19 mouse cellular contexts compared by ENCODE assay signal in genomic region chr10:119038991-119039390, GRCm38 (mm10).
DNase-seq lines count a peak whose midpoint lies in the region; ATAC-seq and TF ChIP-seq lines count a peak whose summit lies in the region.
"Had no signal": no experiment of that assay in that cellular context is flagged by ENCODE, and none has a peak within 500 bp of the region (broad histone marks: within the 10 kb centered on the region; RNA-seq: fewer than 3 reads in every experiment).

No protein-coding gene starts in this region.

- H3K4me1 ChIP-seq in midbrain, embryonic 10.5 days: peaks cover 20% of the 10 kb centered on the region
- 0 out of 2 replicates have a peak, but pooled peaks cover 5% of the 10 kb centered on the region for H3K4me1 ChIP-seq in midbrain, embryonic 13.5 days (replicated peaks)
- H3K4me1 ChIP-seq: embryonic facial prominence, embryonic 13.5 days had no signal

- no peaks in the 10 kb centered on the region for H3K9me3 ChIP-seq in midbrain, embryonic 10.5 days (replicated peaks)
- H3K9me3 ChIP-seq in midbrain, embryonic 13.5 days: no peaks in the 10 kb centered on the region
- H3K9me3 ChIP-seq: embryonic facial prominence, embryonic 13.5 days; forebrain, embryonic 12.5 days; heart, embryonic 10.5 days had no signal

- H3K27ac ChIP-seq in midbrain, embryonic 10.5 days (replicated peaks): 0 out of 2 replicates have a peak overlapping the region, but pooled peaks have one; percentile 2
- H3K27ac ChIP-seq in midbrain, embryonic 13.5 days: no peak overlapping the region
- no peak overlapping the region for H3K27ac ChIP-seq in gastrocnemius, adult 2 months
- H3K27ac ChIP-seq: embryonic facial prominence, embryonic 13.5 days; forebrain, embryonic 12.5 days had no signal

- no peaks in the 10 kb centered on the region for H3K36me3 ChIP-seq in midbrain, embryonic 10.5 days
- H3K36me3 ChIP-seq in midbrain, embryonic 13.5 days: no peaks in the 10 kb centered on the region
- H3K36me3 ChIP-seq: embryonic facial prominence, embryonic 13.5 days; forebrain, embryonic 12.5 days; heart, embryonic 10.5 days had no signal

- H3K4me3 ChIP-seq in midbrain, embryonic 10.5 days: no peak overlapping the region
- H3K4me3 ChIP-seq in midbrain, embryonic 13.5 days (replicated peaks): no peak overlapping the region
- H3K4me3 ChIP-seq in gastrocnemius, adult 2 months: no peak overlapping the region
- H3K4me3 ChIP-seq: embryonic facial prominence, embryonic 13.5 days; forebrain, embryonic 12.5 days; heart, embryonic 10.5 days had no signal

- ATAC-seq in midbrain, embryonic 13.5 days: no peak
- ATAC-seq: forebrain, embryonic 16.5 days; hindbrain, embryonic 16.5 days; inflammation-experienced regulatory T-cells, adult 6 months had no signal

- no peak overlapping the region for H3K9ac ChIP-seq in midbrain, embryonic 13.5 days (replicated peaks)
- H3K9ac ChIP-seq: embryonic facial prominence, embryonic 13.5 days; forebrain, embryonic 12.5 days had no signal

- 91% methylated on average over 6 of the region's 6 CpGs for WGBS in midbrain, embryonic 10.5 days
- 90% methylated on average over 6 of the region's 6 CpGs for WGBS in midbrain, embryonic 13.5 days

- DNase-seq in midbrain, embryonic 10.5 days (ENCODE audit: low spot score): no peak
- peak; percentile 66 for DNase-seq in thymus, postnatal 0 days (ENCODE audit: low spot score)
- peak; percentile 44 to 72 for DNase-seq in thymus, postnatal 36 days
- DNase-seq in gastrocnemius, adult 8-10 months (ENCODE audit: low spot score in 2 of 2): no peak
- no peak for DNase-seq in gastrocnemius, adult 2 months
- DNase-seq: adrenal gland, postnatal 14 days; cerebellum, adult 18-20 months; cerebellum, adult 9-11 months; cerebellum, postnatal 36 days; gastrocnemius, postnatal 36 days; heart, adult 11 months; heart, postnatal 14 days had no signal

- TF ChIP-seq CTCF in gastrocnemius, adult 2 months (IDR thresholded peaks at IDR 0.05): no peak

- intact Hi-C loops in gastrocnemius, adult 2 months (cut with DNase I): no loop called here

- no peaks in the 10 kb centered on the region for H3K27me3 ChIP-seq in midbrain, embryonic 10.5 days (ENCODE audit: low read depth, poor library complexity, severe bottlenecking)
- no peaks in the 10 kb centered on the region for H3K27me3 ChIP-seq in midbrain, embryonic 13.5 days
- H3K27me3 ChIP-seq: embryonic facial prominence, embryonic 13.5 days; forebrain, embryonic 12.5 days had no signal

- no peak overlapping the region for H3K4me2 ChIP-seq in midbrain, embryonic 13.5 days (replicated peaks)
- H3K4me2 ChIP-seq: embryonic facial prominence, embryonic 13.5 days; forebrain, embryonic 12.5 days had no signal

Comparison
In these comparisons a context has a peak if more than half of its experiments do, and no peak if none do; other contexts are left out.
1. DNase-seq: peak in thymus, postnatal 0 days (single experiment) and thymus, postnatal 36 days (2 of 2); none in midbrain, embryonic 10.5 days (single experiment), gastrocnemius, adult 8-10 months (0 of 2) and gastrocnemius, adult 2 months (single experiment).